Mouse (Mus musculus) liver, postnatal 0 days (tissue): ENCODE results near the gene Cep128. TPM values are rescaled to one million over a fixed set of nuclear protein-coding genes. Genes with fewer than 3 reads are reported as not detected.

Experiments
- ATAC-seq: fragments of 200-750 bp; cut with Nextera tagmentation; 2 replicates; pipeline ENCODE4 v1.8.0; 2017; ENCODE audit warnings: mild to moderate bottlenecking, moderate library complexity
- DNase-seq: peaks from one replicate; pipeline ENCODE4 v3.0.0-alpha.2; 2016
- H3K27ac ChIP-seq: fragments of 300-500 bp; sonication (generic); 2 replicates; pipeline ENCODE4 v1.5.1; 2014; ENCODE audit warnings: antibody characterized with exemption, moderate library complexity, mild to moderate bottlenecking, low read depth
- H3K27me3 ChIP-seq: fragments of 300-500 bp; sonication (generic); 2 replicates; pipeline ENCODE4 v1.6.1; 2014; ENCODE audit warnings: low read length, control low read depth, mixed read lengths; ENCODE audit not compliant: insufficient read depth
- H3K36me3 ChIP-seq: fragments of 300-500 bp; sonication (generic); replicated peaks from 2 replicates; pipeline ENCODE4 v1.6.1; 2014; ENCODE audit warnings: mild to moderate bottlenecking, control low read depth, low read length, moderate library complexity, mixed read lengths; ENCODE audit not compliant: insufficient read depth
- H3K4me1 ChIP-seq: fragments of 300-500 bp; sonication (generic); 2 replicates; pipeline ENCODE4 v1.6.1; 2014; ENCODE audit warnings: antibody characterized with exemption, mild to moderate bottlenecking, control low read depth; ENCODE audit not compliant: insufficient read depth
- H3K4me2 ChIP-seq: fragments of 300-500 bp; sonication (generic); 2 replicates; pipeline ENCODE4 v1.6.1; 2014; ENCODE audit warnings: low read depth, mild to moderate bottlenecking, low read length, moderate library complexity, mixed read lengths
- H3K4me3 ChIP-seq: fragments of 300-500 bp; sonication (generic); 2 replicates; pipeline ENCODE4 v1.5.1; 2014; ENCODE audit warnings: low read depth, low read length
- H3K9ac ChIP-seq: fragments of 300-500 bp; sonication (generic); replicated peaks from 2 replicates; pipeline ENCODE4 v1.6.1; 2014; ENCODE audit warnings: mild to moderate bottlenecking, moderate library complexity
- H3K9me3 ChIP-seq: fragments of 300-500 bp; sonication (generic); 2 replicates; pipeline ENCODE4 v1.6.1; 2016; ENCODE audit warnings: mild to moderate bottlenecking, control low read depth, low read length, mixed read lengths
- CTCF ChIP-seq: sonication (generic); IDR thresholded peaks from 2 replicates; pipeline ENCODE4 v1.5.1; 2016; ENCODE audit warnings: antibody characterized with exemption, low read depth
- EP300 ChIP-seq: IDR thresholded peaks from 2 replicates; pipeline ENCODE4 v1.6.1; 2016; ENCODE audit warnings: antibody characterized with exemption, low read depth, mild to moderate bottlenecking
- WGBS: fragments of 180-500 bp; shearing (Covaris S2); extraction: QIAGEN DNeasy Blood & Tissue Kit; methylation state at CpG from one replicate; pipeline ENCODE4 v1.1.7; 2014; ENCODE audit not compliant: insufficient replicate concordance; 5-methylcytosine and 5-hydroxymethylcytosine counted together
- microRNA-seq: library from miRNA; unstranded; fragments of <30 nt; microRNA quantifications from one replicate; pipeline ENCODE4, GENCODE M21; 2016
- polyA plus RNA-seq: library from polyadenylated mRNA; unstranded; fragments of >200 nt; fragmentation: Nextera tagmentation; extraction: Ambion mirVana; gene quantifications from 2 replicates; pipeline ENCODE4 v1.2.1, GENCODE M21; 2015

Gene Cep128
- polyA plus RNA-seq, 1 experiment from 2014 or later, result 3.7 TPM

DNA sequence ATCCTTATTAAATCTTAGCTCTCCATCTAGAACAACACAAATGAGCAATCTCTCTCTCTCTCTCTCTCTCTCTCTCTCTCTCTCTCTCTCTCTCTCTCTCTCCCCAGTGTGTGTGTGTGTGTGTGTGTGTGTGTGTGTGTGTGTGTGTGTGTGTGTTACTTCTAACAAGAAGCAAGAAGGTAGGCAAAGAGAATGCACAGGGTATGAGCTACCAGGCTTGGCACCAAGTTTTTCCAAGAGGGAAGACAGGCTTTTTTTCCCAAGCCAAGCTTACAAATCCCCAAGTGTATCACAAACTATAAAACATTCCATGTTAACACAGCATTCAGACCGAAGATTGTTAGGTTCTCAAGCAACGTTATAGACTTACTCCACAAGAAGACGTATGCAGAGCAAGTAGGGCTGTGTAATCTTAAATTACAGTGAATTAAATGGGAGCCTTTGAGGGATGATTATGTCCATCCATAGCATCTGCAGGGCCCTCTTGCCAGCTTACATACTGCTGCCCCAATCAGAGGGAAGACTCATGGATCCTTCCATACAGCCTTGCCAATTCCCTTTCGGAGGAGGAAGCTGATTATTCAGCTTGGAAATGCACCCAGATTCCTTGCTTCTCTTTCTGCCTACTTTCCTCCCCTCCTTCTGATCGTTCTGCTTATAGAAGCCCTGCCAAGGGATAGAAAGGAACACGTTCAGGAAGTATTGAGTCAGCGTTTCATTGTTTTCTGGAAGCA lies 429.3 kb downstream of the Cep128 start:
- H3K4me3 ChIP-seq, result no peak overlapping the region
- no peak overlapping the region for H3K27ac ChIP-seq
- H3K36me3 ChIP-seq, result no peaks in the 10 kb centered on the region
- ATAC-seq, result no peak
- H3K27me3 ChIP-seq, result no peaks in the 10 kb centered on the region
- H3K9me3 ChIP-seq, result no peaks in the 10 kb centered on the region
- no peak overlapping the region for H3K4me2 ChIP-seq
- 66% methylated on average over 7 of the region's 7 CpGs for WGBS
- no peak for TF ChIP-seq CTCF
- TF ChIP-seq EP300, result no peak
- H3K4me1 ChIP-seq, result no peaks in the 10 kb centered on the region
- H3K9ac ChIP-seq, result no peak overlapping the region
- DNase-seq, result no peak

Small RNA genes within 50 kb of the gene (microRNA-seq; reads per million reads assigned to microRNA genes)
- not detected for gene Gm44370

Other genes starting within 250 kb of the Cep128 start
- 0.02 and 0.07 TPM in 2 replicates for gene Tshr, start 154 bp upstream of the Cep128 start, polyA plus RNA-seq
- 11.4 and 13.4 TPM in 2 replicates for gene Gtf2a1, start 206.1 kb upstream of the Cep128 start, polyA plus RNA-seq